Mouse (Mus musculus) heart, postnatal 0 days (tissue): ENCODE results near the gene Sipa1l3. TPM values are rescaled to one million over a fixed set of nuclear protein-coding genes. Genes with fewer than 3 reads are reported as not detected.

ENCODE experiments used
- ATAC-seq: fragments of 200-750 bp; cut with Nextera tagmentation; 2 replicates; pipeline ENCODE4 v1.8.0; 2017; ENCODE audit warnings: low read depth, moderate number of reproducible peaks, moderate library complexity; ENCODE audit not compliant: insufficient read depth
- DNase-seq: peaks from one replicate; pipeline ENCODE4 v3.0.0-alpha.2; 2016; ENCODE audit warnings: low spot score
- H3K27ac ChIP-seq: fragments of 300-500 bp; sonication (generic); 2 replicates; pipeline ENCODE4 v1.5.1; 2014; ENCODE audit warnings: low read depth, mild to moderate bottlenecking
- H3K27me3 ChIP-seq: fragments of 300-500 bp; sonication (generic); 2 replicates; pipeline ENCODE4 v1.6.1; 2014; ENCODE audit warnings: low read length, mixed read lengths; ENCODE audit not compliant: control insufficient read depth, insufficient read depth
- H3K36me3 ChIP-seq: fragments of 300-500 bp; sonication (generic); replicated peaks from 2 replicates; pipeline ENCODE4 v1.6.1; 2014; ENCODE audit warnings: low read length, mixed read lengths; ENCODE audit not compliant: control insufficient read depth, insufficient read depth
- H3K4me1 ChIP-seq: fragments of 300-500 bp; sonication (generic); 2 replicates; pipeline ENCODE4 v1.6.1; 2014; ENCODE audit warnings: antibody characterized with exemption; ENCODE audit not compliant: control insufficient read depth, insufficient read depth
- H3K4me2 ChIP-seq: fragments of 300-500 bp; sonication (generic); 2 replicates; pipeline ENCODE4 v1.6.1; 2014; ENCODE audit warnings: low read depth, mild to moderate bottlenecking, low read length, moderate library complexity
- H3K4me3 ChIP-seq: fragments of 300-500 bp; sonication (generic); 2 replicates; pipeline ENCODE4 v1.5.1; 2014; ENCODE audit warnings: low read depth, low read length
- H3K9ac ChIP-seq: fragments of 300-500 bp; sonication (generic); replicated peaks from 2 replicates; pipeline ENCODE4 v1.6.1; 2014; ENCODE audit warnings: low read depth, low read length, mixed read lengths
- H3K9me3 ChIP-seq: fragments of 300-500 bp; sonication (generic); replicated peaks from 2 replicates; pipeline ENCODE4 v1.6.1; 2016; ENCODE audit warnings: low read length; ENCODE audit not compliant: control insufficient read depth
- CTCF ChIP-seq: IDR thresholded peaks from 2 replicates; pipeline ENCODE4 v1.5.1; 2016; ENCODE audit warnings: antibody characterized with exemption, control low read depth, low read depth
- EP300 ChIP-seq: IDR thresholded peaks from 2 replicates; pipeline ENCODE4 v1.6.1; 2016; ENCODE audit warnings: antibody characterized with exemption, low read depth
- WGBS: fragments of 180-500 bp; shearing (Covaris S2); extraction: QIAGEN DNeasy Blood & Tissue Kit; methylation state at CpG from one replicate; pipeline ENCODE4 v1.1.7; 2014; 5-methylcytosine and 5-hydroxymethylcytosine counted together
- polyA plus RNA-seq: library from polyadenylated mRNA; unstranded; fragments of >200 nt; fragmentation: Nextera tagmentation; extraction: Ambion mirVana; gene quantifications from 2 replicates; pipeline ENCODE4 v1.2.1, GENCODE M21; 2015
- total RNA-seq: library from RNA; depleted of rRNA; stranded (reverse); fragments of >200 nt; gene quantifications from 2 replicates; pipeline ENCODE4 v1.2.3, GENCODE M21; 2014; ENCODE audit warnings: low replicate concordance

The Sipa1l3 gene
- total and polyA plus RNA-seq, 2 experiments from 2014 or later = 1.7 to 16.2 TPM

- TF ChIP-seq EP300 = no peak
- no peak for TF ChIP-seq CTCF
- Histone ChIP-seq H3K9ac (no peak overlapping the region), H3K27ac (no peak overlapping the region), H3K9me3 (no peaks in the 10 kb centered on the region), H3K4me2 (no peak overlapping the region), H3K36me3 (no peaks in the 10 kb centered on the region), H3K4me3 (no peak overlapping the region), H3K27me3 (peaks cover 54% of the 10 kb centered on the region), H3K4me1 (no peaks in the 10 kb centered on the region)
- ATAC-seq = no peak
- DNase-seq = no peak
- 88% methylated on average over 1 of the region's 1 CpGs for WGBS
These were observed 25.4 kb downstream of the Sipa1l3 start for GRCm38 (mm10) chr7:29492992-29493391.

DNA sequence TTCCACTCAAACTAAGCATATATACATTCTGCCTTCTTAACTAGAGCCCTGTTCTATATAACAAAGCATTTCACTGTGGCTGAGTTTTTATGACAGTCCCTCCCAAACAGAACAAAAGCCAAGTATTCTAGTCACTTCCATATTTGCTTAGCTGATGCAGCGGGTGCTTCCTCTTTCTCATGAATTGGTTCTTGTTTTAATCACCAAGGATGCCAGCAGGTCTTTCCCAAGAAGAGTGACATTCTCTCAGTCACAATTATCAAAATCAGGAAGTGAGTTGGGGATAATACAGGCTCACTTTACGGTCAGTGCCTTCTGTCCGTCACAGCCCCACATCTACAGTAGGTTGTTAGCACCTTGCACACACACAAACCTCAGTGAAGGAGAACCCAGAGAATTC, 26.6 kb downstream of the Sipa1l3 start:
- Histone ChIP-seq H3K4me2 (no peak overlapping the region), H3K9me3 (no peaks in the 10 kb centered on the region), H3K9ac (no peak overlapping the region), H3K4me1 (no peaks in the 10 kb centered on the region), H3K36me3 (no peaks in the 10 kb centered on the region), H3K27me3 (peaks cover 59% of the 10 kb centered on the region), H3K27ac (no peak overlapping the region), H3K4me3 (no peak overlapping the region)
- DNase-seq (no peak), ATAC-seq (no peak)
- no peak for TF ChIP-seq CTCF
- TF ChIP-seq EP300 = no peak
- 57% methylated on average over 3 of the region's 3 CpGs for WGBS

DNA sequence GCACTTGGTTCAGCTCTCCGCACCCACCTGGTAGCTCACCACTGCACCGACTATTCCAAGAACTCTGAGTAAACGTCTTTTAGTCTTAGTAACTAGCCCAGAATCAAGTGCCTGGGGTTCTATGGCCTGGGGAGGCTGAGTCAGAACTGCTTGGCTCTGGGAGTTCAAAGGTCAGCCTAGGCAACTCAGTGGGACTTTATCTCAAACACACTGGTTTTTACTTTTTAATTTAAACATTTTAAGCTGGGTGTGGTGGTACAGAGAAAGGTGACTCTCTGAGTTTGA, 27.0 kb downstream of the Sipa1l3 start:
- Histone ChIP-seq H3K4me3 (no peak overlapping the region), H3K27me3 (peaks cover 63% of the 10 kb centered on the region), H3K9me3 (no peaks in the 10 kb centered on the region), H3K36me3 (no peaks in the 10 kb centered on the region), H3K4me1 (no peaks in the 10 kb centered on the region), H3K9ac (no peak overlapping the region), H3K27ac (no peak overlapping the region), H3K4me2 (no peak overlapping the region)
- no peak for DNase-seq
- no peak for TF ChIP-seq EP300
- no peak for TF ChIP-seq CTCF
- WGBS = 71% methylated on average over 3 of the region's 3 CpGs
- ATAC-seq = no peak

GRCm38 (mm10) chr7:29490704-29491470, 27.6 kb downstream of the Sipa1l3 start:
- Histone ChIP-seq H3K36me3 (no peaks in the 10 kb centered on the region), H3K4me3 (no peak overlapping the region), H3K4me2 (no peak overlapping the region), H3K9me3 (no peaks in the 10 kb centered on the region), H3K9ac (no peak overlapping the region), H3K4me1 (no peaks in the 10 kb centered on the region), H3K27ac (no peak overlapping the region), H3K27me3 (peaks cover 64% of the 10 kb centered on the region)
- DNase-seq (no peak), ATAC-seq (no peak)
- WGBS = 73% methylated on average over 8 of the region's 8 CpGs
- TF ChIP-seq CTCF = no peak
- no peak for TF ChIP-seq EP300

- DNase-seq (no peak), ATAC-seq (no peak)
- 64% methylated on average over 7 of the region's 7 CpGs for WGBS
- Histone ChIP-seq H3K9ac (no peak overlapping the region), H3K27ac (no peak overlapping the region), H3K4me1 (no peaks in the 10 kb centered on the region), H3K4me3 (no peak overlapping the region), H3K9me3 (no peaks in the 10 kb centered on the region), H3K27me3 (peaks cover 65% of the 10 kb centered on the region), H3K36me3 (no peaks in the 10 kb centered on the region), H3K4me2 (no peak overlapping the region)
- TF ChIP-seq CTCF = no peak
- no peak for TF ChIP-seq EP300
These were observed 28.6 kb downstream of the Sipa1l3 start for GRCm38 (mm10) chr7:29489851-29490250.

DNA sequence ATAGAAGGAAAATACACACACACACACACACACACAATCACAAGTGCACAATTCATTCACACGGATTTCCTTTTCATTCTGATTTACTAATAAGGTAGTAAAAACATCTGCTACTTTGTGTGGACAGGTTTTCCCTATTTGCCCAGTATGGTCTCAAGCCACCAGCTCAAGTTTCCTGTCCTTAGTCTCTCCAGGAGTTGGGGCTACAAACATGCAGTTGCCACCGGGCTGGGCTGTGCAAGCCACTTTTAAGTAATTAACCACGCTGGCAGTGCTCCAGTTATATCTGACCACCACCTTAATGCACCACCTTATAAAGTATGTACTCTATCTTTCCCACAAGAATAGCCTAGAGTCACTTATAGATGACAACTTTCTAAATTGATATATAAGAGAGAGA, 29.1 kb downstream of the Sipa1l3 start:
- no peak for ATAC-seq
- no peak overlapping the region for H3K27ac ChIP-seq
- peaks cover 60% of the 10 kb centered on the region for H3K27me3 ChIP-seq

More for the DNA sequence above, 29.1 kb downstream of the Sipa1l3 start:
- no peak for TF ChIP-seq CTCF
- no peak for TF ChIP-seq EP300
- no peaks in the 10 kb centered on the region for H3K4me1 ChIP-seq
- no peak for DNase-seq
- 52% methylated on average over 3 of the region's 3 CpGs for WGBS
- no peak overlapping the region for H3K4me2 ChIP-seq
- no peak overlapping the region for H3K4me3 ChIP-seq
- H3K36me3 ChIP-seq = no peaks in the 10 kb centered on the region
- no peaks in the 10 kb centered on the region for H3K9me3 ChIP-seq
- H3K9ac ChIP-seq = no peak overlapping the region
